Mouse (Mus musculus): ENCODE results near the gene Gm49450. TPM values are rescaled to one million over a fixed set of nuclear protein-coding genes. Genes with fewer than 3 reads are reported as not detected.

Gm49450 gene
- polyA plus RNA-seq, 1 experiment = not detected

DNA sequence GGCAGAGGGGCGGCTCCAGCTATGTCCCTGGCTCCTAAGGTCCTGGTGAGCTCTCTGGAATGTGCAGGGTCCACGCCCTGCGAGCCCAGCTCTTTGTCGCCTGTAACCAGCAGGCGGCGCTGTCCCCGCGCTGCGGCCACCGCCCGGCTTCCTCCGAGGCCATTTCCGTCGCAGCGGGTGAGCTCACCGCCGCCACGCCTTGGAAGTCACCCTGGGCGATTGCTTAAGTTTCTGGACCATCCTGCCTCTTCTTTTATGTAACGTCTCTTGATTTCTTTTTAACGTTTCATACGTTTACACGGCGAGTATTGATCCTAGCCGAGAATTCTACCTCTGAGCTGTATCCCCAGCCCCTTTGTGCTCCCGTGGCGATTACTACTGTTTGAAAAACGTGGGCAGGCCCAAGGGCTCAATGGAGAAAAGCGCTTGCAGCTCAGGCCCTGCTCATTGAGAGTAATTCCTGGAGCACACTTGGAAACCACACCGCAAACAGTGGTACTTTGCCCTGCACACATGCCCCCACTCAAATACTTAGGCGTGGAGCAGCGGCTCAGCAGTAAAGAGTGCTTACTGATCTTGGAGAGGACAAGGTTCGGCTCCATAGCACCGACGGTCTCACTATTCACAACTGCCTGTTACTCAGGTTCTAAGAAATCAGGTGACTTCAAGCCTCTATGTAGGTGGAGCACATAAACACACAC, 39.9 kb upstream of the Gm49450 start:
- Histone ChIP-seq H3K4me3 (ENCODE audit: insufficient read depth, low read length) (peak overlapping the region; percentile 59), H3K4me1 (ENCODE audit: control insufficient read depth, insufficient read depth, low read length) (peaks cover 15% of the 10 kb centered on the region), H3K27ac (ENCODE audit: insufficient read depth, low read depth, low read length) (peak overlapping the region; percentile 88)
- TF ChIP-seq CTCF (IDR thresholded peaks at IDR 0.05; ENCODE audit: low read depth, low read length) = peak; percentile 72
- no peak for TF ChIP-seq POLR2A (IDR thresholded peaks at IDR 0.05; ENCODE audit: borderline replicate concordance, low read depth, low read length)

DNA sequence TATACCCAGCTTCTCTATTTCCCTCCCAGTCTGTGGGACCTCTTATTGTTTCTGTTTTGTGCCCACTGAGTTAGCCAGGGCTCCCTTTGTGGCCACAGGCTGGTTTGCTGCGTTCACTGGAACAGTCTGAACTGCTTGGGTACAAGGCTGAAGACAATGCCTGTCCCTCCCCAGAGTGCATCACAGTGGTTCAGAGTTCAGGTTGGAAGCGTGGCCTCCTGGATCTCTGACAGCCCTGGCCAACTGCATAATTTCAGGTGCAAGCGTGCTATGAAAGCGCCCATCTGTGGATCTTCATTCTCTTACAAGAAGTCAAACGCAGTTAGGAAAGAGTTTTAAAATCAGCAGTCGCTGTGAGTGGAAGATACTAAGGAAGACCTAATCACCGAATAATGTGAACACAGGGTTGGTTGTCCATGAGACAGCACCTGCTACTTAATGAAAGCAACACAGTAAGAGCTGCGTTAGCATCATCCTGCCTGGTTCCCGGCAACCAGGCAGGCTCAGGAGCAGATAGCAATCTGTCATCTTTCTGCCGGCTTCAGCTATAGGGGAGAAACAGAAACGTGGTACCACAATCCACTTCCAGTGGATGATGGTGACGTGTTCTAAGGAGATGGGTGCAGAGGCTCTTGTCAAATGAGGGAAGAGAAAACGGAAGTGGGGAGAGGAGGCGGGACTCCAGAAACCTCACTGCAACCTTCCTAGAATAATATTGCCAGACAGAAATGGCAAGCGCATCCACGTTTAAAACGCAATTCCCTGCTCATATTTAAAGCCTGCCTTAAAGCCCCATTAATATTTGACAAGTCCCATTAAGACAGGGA, 38.9 kb upstream of the Gm49450 start:
- peaks cover 15% of the 10 kb centered on the region for H3K4me1 ChIP-seq (ENCODE audit: control insufficient read depth, insufficient read depth, low read length)
- peak overlapping the region; percentile 59 for H3K4me3 ChIP-seq (ENCODE audit: insufficient read depth, low read length)
- no peak for TF ChIP-seq POLR2A (IDR thresholded peaks at IDR 0.05; ENCODE audit: borderline replicate concordance, low read depth, low read length)
- no peak for TF ChIP-seq CTCF (IDR thresholded peaks at IDR 0.05; ENCODE audit: low read depth, low read length)
- peak overlapping the region; percentile 88 for H3K27ac ChIP-seq (ENCODE audit: insufficient read depth, low read depth, low read length)

DNA sequence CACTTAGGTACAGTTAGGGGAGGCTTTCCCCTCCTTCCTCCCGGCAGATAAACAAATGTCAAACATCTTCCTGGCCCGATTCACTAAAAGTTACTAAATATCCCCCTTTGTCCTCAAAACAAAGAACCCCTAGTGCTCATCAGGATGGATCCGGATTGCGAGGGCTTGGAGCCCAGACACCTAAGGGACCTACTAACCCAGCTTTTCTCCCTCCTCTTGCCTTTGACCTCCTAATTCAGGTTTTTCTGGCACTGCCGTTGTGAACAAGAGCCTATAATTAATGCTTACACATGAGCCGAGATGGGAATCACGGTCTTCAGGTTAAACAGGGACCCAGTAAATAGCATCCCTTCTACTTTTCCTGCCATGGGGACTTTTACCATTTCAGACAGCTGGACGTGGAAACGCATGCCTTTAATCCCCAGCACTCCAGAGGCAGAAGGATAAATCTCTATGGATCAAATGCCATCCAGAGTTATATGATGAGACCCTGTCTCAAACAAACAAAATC, 38.2 kb upstream of the Gm49450 start:
- Histone ChIP-seq H3K4me3 (ENCODE audit: insufficient read depth, low read length) (no peak overlapping the region), H3K4me1 (ENCODE audit: control insufficient read depth, insufficient read depth, low read length) (peaks cover 15% of the 10 kb centered on the region), H3K27ac (ENCODE audit: insufficient read depth, low read depth, low read length) (peak overlapping the region; percentile 66)
- no peak for TF ChIP-seq POLR2A (IDR thresholded peaks at IDR 0.05; ENCODE audit: borderline replicate concordance, low read depth, low read length)
- TF ChIP-seq CTCF (IDR thresholded peaks at IDR 0.05; ENCODE audit: low read depth, low read length) = no peak

DNA sequence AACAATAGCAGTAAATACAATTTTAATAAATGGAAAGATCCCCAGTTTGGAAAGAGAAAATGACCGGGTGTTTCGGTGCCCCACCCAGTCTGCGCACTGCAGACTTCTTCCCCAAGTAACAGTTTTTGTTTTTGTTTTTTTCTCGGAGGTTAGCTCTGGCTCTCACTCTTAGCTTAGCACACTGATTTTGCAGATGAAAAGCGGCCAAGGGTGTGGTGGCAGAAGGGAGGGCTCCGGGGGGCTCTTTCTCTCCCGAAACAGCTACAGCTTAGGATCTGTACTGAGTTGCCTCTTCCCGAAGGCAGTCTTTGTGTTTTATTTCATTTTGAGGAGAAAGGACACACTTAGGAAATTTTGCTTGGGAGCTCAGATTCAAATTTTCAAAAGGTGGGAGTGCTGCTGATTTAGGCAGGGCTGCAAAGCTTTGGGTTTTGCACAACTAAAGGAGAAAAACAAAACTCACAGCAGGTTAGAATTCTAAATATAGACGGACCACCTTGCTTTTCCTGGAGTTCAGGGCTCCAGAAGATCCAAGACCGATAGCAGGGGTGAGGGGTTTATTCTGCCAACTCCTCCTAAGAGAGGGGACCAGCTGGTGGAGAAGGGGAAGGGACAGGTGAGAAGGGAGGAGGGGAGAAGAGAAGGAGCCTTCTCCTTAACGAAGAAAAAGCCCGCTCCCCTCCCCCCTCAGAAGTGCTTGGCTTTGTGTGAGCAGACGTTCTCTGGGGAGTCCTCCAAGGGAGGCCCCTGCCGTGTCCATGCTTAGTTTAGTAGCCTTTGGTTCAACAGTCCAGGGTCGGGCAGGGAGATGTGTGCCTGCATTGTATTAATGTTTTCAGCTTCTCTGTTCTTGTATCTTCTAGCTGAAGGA, 37.6 kb upstream of the Gm49450 start:
- no peak overlapping the region for H3K4me3 ChIP-seq (ENCODE audit: insufficient read depth, low read length)
- no peak overlapping the region for H3K27ac ChIP-seq (ENCODE audit: insufficient read depth, low read depth, low read length)
- peaks cover 17% of the 10 kb centered on the region for H3K4me1 ChIP-seq (ENCODE audit: control insufficient read depth, insufficient read depth, low read length)
- TF ChIP-seq CTCF (IDR thresholded peaks at IDR 0.05; ENCODE audit: low read depth, low read length) (no peak), POLR2A (IDR thresholded peaks at IDR 0.05; ENCODE audit: borderline replicate concordance, low read depth, low read length) (no peak)

GRCm38 (mm10) chr15:98989701-98990430, 36.5 kb upstream of the Gm49450 start:
- H3K4me1 ChIP-seq (ENCODE audit: control insufficient read depth, insufficient read depth, low read length) = peaks cover 17% of the 10 kb centered on the region
- no peak overlapping the region for H3K27ac ChIP-seq (ENCODE audit: insufficient read depth, low read depth, low read length)
- TF ChIP-seq POLR2A (IDR thresholded peaks at IDR 0.05; ENCODE audit: borderline replicate concordance, low read depth, low read length) (no peak), CTCF (IDR thresholded peaks at IDR 0.05; ENCODE audit: low read depth, low read length) (no peak)
- H3K4me3 ChIP-seq (ENCODE audit: insufficient read depth, low read length) = no peak overlapping the region

DNA sequence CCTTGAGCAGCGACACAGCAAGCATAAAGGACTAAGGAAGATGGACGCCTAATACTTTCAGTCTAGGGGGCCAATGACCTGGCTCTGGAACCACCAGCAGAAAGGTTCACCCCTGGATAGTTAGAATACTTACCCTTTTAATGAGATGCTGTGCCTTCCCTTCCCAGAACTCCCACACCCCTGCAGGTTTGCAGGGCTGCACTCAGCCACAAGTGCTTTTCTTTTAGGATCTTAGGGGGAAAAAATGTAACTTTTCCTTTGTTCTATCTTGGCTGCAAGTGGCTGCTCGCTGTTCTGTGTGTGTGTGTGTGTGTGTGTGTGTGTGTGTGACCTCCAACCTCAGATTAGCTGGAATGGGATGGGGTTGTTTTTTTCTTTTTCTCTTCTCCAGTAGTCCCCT, 35.4 kb upstream of the Gm49450 start:
- Histone ChIP-seq H3K4me1 (ENCODE audit: control insufficient read depth, insufficient read depth, low read length) (peaks cover 21% of the 10 kb centered on the region), H3K4me3 (ENCODE audit: insufficient read depth, low read length) (no peak overlapping the region), H3K27ac (ENCODE audit: insufficient read depth, low read depth, low read length) (no peak overlapping the region)
- TF ChIP-seq CTCF (IDR thresholded peaks at IDR 0.05; ENCODE audit: low read depth, low read length) = no peak
- no peak for TF ChIP-seq POLR2A (IDR thresholded peaks at IDR 0.05; ENCODE audit: borderline replicate concordance, low read depth, low read length)

GRCm38 (mm10) chr15:98987661-98988181, 34.4 kb upstream of the Gm49450 start:
- H3K27ac ChIP-seq (ENCODE audit: insufficient read depth, low read depth, low read length) = no peak overlapping the region
- no peak overlapping the region for H3K4me3 ChIP-seq (ENCODE audit: insufficient read depth, low read length)
- no peak for TF ChIP-seq POLR2A (IDR thresholded peaks at IDR 0.05; ENCODE audit: borderline replicate concordance, low read depth, low read length)
- no peak for TF ChIP-seq CTCF (IDR thresholded peaks at IDR 0.05; ENCODE audit: low read depth, low read length)
- peaks cover 19% of the 10 kb centered on the region for H3K4me1 ChIP-seq (ENCODE audit: control insufficient read depth, insufficient read depth, low read length)

- no peak overlapping the region for H3K4me3 ChIP-seq (ENCODE audit: insufficient read depth, low read length)
- TF ChIP-seq CTCF (IDR thresholded peaks at IDR 0.05; ENCODE audit: low read depth, low read length) = no peak
- TF ChIP-seq POLR2A (IDR thresholded peaks at IDR 0.05; ENCODE audit: borderline replicate concordance, low read depth, low read length) = no peak
- H3K27ac ChIP-seq (ENCODE audit: insufficient read depth, low read depth, low read length) = no peak overlapping the region
- H3K4me1 ChIP-seq (ENCODE audit: control insufficient read depth, insufficient read depth, low read length) = peaks cover 16% of the 10 kb centered on the region
Observed at GRCm38 (mm10) chr15:98987077-98987630, 33.8 kb upstream of the Gm49450 start.
